Mouse (Mus musculus) T-cell, adult 2 months (primary cell): ENCODE data around the gene Ldha.

Experiments used
- DNase-seq: peaks from one replicate; pipeline ENCODE4 v3.0.0; 2022; ENCODE audit warnings: low spot score

Gene Ldha

DNA sequence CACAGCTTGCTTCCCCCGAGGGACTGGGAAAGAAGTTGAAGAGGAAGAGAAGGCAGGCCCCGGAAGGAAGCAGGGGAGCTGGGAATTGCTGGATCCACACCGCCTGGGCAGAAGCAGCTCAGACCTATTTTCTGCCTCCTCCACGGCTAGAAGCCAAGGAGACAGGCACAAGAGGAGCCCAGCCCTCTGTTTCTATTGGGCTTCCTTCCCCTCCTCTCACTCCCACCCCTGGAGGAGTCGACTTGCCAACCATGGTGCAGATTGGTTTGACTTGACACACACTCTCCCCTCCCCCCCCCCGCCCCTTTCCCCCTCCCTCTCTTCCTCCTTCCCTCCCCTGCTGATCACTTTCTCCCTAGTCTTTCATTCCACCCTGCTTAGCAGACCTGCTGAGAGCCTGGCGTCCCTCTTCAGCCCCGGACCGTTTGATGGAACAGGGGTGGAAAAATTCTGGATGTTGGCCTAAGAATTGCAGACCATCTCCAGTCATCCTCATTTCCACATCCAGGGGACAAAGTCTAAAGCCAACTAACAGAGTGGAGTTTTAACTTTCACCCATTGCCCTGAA is 3.1 kb upstream of the Ldha start:
- DNase-seq = no peak

DNA sequence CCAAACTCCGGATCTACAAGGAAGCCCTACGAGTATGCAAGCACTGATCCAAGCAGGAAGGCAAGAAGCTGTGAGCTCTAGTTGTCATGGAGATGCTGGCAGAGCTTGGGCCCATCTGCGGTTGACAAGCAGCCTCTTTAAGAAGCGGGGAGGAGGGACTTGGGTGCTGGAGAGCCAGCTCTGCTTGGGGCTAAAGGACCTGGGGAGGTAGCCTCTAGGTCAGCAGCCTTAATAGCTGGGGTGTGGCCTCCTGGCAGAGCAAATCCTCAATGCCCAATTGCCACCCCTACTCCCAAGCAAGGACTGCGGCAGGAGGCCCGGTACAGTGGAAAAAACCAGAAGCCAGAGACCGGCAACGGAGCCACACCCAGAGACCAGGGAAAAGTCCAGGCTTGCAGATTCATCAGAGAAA is 2.4 kb upstream of the Ldha start:
- DNase-seq = peak; percentile 79

DNA sequence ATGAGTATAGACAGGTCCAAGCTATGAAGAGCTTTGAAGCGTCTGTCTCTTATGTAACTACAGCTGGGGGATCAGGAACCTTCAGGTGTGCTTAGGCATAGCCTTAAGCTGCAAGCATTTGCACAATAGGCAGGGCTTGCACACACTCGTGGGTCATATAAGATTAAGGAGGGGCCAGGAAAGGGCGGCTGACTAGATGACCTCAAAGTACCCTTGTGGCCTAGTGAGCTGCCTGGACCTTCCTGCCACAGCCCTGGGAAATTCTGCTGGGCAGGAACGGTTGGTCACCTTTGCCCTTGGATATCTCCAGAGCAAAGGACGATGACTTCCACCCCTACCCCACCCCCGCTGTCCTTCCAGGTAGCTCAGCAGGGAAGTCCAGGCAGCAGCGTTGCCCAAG is 1.8 kb upstream of the Ldha start:
- DNase-seq = no peak

DNA sequence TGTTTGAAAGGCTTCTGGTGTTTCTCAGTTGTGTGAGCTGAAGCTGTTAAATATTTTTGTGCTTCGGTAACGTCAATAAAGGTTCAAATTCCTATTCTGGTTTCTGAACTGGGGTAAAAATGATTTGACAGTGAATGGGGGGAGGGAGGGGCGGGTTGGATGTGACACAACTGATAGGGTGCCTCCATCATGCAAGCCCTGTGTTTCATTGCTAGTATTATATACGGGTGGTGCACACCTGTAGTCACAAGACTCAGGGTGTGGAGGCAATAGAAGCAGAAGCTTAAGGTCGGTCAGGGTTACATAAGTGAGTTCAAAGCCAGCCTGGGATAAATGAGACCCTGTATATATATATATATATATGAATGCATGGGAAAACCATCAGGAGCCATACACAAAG is 1.4 kb upstream of the Ldha start:
- no peak for DNase-seq

DNA sequence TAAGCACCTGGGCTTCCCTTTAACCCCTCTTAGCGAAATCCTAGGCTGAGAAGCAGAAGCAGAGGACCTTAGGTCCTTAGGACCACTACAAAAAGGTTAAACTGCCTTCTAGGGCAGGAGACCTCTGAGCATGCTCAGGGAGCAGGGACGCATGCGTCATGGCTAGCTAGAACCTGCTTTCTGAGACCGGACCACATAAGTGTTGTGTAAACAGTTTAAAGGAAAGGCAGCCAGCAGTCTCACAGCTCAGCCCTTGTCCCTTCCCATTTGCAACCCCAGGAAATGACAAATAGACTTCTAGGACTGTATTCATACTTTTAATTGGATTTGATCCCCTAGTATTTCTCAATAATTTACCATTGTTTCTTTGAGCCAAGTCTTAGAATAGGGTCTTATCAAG is 949 bp upstream of the Ldha start:
- DNase-seq = no peak

DNA sequence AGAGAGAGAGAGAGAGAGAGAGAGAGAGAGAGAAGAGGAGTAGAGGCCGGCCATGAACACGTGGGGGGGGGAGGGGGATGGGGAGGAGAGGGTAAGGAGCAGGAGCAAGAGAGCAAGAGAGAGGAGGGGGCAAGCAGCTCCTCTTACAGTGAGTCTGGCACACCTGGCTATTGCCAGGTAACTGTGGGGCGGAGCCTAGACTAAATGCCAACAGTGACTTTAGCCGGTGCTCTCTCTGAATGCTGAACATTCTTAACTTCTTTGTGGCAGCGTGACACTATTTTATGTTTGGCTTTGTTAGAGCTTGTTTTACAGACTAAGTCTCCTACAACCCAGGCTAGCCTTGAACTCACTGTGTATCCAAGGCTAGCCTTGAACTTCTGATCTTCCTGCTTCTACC is 1.0 kb downstream of the Ldha start:
- DNase-seq = no peak

DNA sequence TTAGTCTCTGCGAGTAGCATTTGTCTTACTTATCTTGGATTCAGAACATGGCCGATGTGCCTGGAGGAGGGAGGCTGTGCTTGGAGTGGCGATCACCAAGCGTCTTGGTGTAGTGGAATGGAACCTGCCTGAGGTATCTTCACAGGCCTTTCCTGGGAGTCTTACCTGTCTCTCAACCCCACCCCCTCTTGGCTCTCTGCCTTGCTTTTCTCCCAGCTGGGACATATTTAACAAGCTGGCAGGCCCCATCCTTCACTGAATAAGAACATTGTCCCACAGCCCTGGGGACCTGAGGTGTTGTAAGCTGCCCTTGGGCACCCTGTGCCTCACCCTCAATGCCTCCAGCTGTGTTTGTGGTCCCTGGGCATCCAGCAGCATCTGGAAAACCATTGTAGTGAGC is 2.3 kb downstream of the Ldha start:
- no peak for DNase-seq

DNA sequence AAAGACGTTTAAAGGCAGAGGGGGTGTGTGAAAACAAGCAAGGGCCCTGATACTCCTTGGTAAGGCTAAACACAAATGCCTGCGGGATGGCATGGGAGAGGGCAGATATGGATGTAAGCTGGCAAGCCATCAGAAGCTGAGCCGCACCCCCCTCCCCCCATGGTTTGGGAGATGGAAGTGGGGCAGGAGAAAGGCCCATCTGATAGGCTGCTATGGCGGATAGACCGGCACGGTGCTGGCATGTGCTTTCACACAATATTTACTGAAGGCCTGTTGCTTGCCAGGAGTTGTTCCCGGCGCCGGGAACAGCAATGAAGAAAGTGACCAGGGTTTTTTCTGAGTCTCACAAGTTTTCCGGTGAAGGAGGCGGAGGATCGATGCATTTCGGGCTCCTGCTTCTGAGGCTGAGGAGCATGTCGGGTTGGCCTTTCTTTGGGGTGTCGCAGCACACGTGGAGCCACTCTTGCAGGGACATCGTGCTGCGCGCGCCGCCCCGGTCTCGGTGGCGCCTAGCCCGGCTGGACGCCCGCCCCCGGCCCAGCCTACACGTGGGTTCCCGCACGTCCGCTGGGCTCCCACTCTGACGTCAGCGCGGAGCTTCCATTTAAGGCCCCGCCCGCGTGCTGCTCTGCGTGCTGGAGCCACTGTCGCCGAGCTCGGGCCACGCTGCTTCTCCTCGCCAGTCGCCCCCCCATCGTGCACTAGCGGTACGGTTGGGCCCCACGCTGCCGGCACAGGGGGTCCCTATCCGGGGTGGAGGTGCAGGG is 4.1 kb downstream of the Ldha start:
- peak; percentile 88 for DNase-seq

DNA sequence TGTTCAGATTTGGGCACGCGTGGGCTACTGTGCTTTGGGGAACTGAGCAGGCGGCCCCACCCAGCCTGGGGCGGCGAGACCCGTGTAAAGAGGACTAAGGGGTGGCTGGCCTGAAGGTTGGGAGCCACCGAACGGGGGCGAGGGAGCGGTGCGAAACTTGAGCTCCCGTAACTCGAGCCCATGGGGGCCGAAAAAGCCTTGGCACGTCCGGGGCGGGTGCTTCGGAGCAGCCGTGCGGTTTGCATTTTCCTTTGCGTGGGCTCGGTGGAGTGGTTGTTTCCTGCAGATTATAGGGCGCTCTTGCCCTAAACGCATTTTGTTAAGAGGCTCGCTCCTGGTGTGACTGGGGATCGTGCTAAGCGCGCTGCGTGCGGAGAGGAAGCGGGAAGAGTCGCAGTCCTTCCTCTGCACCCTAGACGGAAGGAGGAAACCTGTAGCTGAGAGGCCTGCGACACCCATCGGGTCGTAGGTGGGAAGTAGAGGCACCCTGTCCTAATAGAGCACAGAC is 4.8 kb downstream of the Ldha start:
- DNase-seq = peak; percentile 59

DNA sequence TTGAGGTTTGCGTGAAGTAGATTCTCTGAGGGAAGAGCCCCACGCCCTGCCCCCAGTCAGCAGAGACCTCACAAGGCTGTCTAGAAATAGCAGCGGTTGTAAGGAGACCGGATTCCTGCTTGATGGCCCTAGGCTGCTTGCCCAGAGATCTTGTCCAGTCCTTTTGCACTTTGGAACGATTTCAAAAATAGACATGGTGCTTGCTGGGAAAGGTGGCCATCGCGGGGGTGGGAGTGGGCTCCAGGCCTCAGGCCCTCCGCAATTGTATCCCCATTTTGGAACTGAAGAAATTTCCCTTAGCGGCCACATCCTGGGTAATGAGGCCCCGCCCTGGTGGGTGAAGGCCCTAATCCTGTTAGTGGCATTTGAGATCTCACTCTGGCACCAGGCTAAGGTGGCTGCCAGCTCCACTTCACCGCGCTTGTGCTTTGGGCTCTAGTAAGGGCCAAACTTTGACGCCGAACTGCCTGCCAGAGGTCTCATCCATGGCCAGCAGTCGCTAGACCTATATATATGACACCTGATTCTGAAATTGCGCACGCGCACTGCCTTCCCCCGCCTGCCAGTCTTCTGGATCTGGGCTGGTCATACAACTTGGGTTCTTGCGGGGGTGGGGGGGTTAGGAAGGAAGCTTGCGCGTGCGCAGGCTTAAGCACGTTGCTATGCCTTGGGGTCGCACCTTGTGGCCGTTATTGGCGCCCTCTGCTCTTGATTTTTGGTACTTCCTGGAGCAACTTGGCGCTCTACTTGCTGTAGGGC is 5.4 kb downstream of the Ldha start:
- DNase-seq = peak; percentile 66

DNA sequence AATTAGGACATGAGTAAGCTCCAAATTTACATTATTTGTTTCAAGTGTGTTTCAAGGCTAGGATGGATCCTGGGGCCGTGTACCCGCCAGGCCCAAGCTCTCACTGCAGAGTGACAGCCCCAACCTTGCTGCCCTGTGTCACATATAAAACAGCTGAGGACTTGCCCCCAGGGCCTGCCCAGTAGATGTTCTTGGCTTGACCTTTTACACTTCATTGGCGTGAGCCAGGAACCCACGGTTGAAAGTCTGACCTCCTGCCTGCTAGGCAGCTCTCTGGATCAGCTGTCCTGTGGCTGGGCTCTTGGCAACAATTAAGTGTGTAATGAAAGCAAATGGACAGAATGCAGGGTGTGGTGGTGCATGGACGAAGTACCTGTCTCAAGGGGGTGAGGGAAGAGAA is 8.0 kb downstream of the Ldha start:
- no peak for DNase-seq

DNA sequence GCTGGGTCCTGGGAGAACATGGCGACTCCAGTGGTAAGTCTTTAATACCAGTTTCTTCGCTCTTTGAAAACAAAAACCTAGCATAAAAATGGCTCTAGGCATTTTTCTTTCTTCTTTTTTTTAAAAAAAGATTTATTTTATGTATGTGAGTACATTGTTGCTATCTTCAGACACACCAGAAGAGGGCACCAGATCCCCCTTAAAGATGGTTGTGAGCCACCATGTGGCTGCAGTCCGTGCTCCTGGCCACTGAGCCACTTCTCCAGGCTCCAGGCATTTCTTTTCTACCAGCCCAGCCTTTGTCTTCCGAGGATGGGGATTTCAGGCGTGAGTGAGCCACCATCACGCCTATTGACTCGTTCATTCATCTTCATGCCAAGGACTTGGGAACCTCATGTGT is 9.8 kb downstream of the Ldha start:
- DNase-seq = no peak

DNA sequence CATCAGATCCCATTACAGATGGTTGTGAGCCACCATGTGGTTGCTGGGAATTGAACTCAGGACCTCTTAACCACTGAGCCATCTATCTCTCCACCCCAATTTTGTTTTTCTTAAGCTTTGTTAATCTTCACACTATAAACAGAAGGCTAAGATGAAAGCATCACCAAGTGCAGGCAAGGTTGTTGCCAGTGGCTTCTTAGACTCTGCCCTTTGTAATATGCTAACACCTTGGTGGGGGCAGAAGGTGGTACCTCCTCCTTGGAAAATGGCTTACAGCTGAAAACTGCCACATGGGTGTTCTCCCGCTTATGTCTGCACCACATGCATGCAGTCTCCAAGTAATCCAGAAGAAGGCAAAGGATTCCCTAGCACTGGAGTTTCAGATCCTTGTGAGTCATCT is 11.4 kb downstream of the Ldha start:
- no peak for DNase-seq

DNA sequence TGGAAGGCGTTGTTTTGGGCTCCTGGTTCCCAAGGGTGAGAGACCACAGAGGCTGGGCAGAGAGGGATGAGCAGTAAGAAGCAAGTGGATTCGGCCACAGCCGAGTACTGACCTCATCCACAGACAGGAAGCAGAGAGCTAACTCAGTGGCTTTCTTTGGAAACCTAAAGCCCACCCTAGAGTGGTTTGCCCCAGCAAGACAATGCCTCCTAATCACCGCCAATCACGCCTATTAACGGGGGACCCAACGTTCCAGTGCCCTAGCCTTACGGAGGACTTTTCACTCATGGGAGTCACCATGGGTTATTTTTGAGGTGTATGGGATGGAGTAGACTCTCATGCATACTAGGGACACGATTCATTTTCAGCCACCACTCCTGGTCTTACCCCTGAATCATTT is 12.1 kb downstream of the Ldha start:
- DNase-seq = no peak

DNA sequence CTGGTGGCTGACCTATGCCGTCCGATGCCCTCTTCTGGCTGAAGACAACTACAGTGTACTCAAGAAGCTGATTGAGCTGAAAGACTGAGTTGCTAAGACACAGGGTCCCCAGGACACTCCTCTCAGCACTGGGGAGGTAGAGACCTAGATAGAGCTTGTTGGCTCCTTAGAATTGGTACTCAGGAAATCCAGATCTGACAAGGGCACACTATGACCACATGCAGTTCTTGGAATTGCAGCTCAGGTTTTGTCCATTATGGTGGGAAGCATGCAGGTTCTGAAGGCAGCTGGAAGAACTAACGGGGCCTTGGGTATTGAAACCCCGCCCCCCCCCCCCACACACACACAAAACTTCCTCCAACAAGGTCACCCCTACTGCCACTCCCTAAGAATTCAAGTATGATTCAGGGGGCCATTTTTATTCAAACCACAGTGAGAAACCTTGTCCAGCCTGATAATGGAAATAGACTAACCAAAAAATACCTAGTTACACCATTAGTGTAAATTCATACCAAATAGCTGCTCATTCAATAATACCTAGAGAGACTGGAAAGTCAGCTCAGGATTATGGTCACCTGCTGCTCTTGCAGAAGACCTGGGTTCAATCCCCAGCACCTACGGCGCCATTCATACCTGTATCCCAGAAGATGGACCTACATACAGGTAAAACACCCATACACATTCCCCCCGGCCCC is 14.7 kb downstream of the Ldha start:
- DNase-seq = no peak

DNA sequence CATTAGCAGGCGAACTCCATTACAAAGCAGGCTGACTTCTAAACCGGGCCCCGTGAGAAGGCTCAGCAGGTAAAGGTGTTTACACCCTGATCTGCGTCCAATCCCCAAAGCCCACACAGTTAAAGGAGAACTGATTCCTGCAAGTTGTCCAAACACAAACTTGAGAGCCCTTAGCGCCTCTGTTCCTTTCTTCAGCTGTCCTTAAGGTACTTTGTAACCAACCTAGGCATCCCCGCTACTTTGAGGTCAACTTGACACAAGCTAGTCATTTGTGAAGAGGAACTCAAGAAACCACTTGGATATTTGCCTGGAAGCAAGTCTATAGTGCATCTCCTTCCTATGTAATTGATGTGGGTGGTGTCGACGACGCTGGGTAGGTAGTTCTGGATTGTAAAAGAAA is 16.2 kb downstream of the Ldha start:
- no peak for DNase-seq

DNA sequence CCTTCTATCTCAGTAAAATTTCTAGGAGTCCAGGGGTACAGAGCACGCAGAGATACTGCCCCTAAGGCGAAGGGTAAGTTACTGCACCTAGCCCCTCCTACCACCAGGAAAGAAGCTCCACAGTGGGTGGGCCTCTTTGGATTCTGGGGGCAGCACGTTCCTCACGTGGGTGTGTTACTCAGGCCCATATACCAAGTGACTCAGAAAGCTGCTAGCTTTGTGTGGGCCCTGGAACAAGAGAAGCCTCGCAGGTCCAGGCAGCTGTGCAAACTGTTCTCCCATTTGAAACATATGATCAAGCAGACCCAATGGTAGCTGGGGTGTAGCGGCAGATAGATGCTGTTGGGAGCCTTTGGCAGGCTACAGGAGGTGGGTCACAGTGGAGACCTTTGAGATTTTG is 17.8 kb downstream of the Ldha start:
- DNase-seq = no peak

DNA sequence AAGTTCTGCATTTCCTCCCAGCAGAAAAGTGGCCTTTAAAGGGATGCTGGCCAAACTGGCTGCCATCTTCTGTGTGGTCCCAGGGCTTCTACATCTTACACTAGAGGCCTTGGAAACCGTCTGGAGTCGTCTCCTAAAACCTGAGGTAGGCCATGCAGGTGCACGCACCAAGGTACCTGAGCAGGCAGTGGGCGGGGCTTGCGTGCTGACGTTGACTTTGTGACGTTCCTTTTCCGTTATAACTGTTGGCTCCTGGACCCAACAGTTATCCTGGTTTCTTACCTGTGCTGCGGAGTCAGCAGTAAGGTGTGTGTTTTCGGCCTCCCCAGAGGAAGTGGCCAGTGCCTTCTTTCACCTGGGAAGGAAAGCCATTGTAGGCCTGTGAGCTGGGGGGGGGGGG is 19.7 kb downstream of the Ldha start, which contains the start of gene Ldhc:
Gene Ldhc, plus strand, starts transcription at position 208 of the 400 bp plus-strand sequence.
- no peak for DNase-seq

DNA sequence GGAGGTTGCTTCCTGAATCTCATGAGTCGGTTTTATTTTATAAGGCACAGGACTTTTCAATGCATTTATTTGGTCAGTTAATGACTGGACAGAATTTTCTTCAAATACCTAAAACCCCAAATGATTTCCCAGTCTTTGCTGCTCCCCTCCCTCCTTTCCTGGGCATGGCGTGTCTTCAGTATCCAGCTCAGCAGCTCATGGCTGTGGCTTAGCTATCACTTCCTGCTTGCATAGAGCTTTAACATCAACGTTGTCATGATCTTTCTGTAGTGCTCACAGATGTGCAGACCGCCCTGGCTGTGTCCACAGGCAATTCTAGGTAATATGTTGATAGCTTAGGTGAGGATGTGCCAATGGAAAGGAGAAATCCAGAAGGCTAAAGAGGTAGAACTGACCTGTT is 30.7 kb downstream of the Ldha start:
- DNase-seq = no peak

DNA sequence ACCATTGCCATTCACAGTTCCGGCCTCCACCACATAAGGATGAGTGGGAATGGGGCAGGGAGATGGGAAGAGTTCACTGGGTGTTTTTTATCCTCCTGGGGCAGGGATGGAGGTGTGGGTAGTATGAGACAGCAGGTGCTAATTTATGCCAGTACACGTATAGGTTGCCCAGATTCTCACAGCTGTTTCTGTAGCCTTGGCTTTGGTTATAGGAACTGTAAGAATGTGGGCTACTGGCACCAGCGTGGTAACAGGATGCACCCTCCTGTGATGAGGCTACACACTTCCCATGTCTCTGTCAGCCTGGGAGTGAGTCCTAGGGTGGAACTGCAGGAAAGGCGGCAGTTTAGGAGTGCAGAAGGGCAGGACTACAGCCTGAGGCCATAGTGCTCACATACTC is 35.6 kb downstream of the Ldha start:
- no peak for DNase-seq

DNA sequence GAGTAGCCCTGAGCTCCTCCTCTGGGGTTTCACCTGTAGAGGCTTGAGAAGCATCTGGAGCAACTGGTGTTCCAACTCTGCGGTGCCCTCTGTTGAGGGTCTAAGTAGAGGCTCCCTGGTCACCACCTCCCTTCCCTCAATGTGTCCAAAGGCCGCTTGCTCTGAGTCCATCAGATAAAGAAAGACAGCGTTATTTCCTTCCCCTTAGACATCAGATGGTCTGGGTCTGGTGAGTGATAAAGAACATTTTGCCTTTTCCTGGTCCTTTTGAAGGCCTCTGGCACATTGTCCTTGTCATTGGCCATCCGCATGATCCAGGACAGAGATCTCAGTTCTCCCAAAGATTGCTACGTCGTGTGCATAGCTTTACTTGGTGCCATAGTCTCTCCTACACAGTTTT is 36.0 kb downstream of the Ldha start:
- no peak for DNase-seq

DNA sequence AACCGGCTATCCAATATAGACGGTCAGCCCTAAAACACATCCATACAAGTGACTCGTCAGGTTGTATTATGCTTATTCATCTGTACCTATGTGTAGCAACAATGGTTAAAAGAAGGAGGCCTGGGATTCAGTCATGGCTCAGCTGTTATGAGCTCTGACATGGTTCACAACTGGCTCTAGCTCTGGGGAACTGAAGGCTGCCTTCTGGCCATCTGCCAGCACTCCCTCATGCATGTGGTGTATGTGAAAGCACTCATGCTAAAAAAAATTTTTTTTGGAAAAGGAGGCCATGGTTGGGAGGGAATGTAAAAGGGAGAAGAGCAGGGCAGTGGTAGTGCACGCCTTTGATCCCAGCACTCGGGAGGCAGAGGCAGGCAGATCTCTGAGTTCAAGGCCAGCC is 38.6 kb downstream of the Ldha start:
- DNase-seq = no peak

DNA sequence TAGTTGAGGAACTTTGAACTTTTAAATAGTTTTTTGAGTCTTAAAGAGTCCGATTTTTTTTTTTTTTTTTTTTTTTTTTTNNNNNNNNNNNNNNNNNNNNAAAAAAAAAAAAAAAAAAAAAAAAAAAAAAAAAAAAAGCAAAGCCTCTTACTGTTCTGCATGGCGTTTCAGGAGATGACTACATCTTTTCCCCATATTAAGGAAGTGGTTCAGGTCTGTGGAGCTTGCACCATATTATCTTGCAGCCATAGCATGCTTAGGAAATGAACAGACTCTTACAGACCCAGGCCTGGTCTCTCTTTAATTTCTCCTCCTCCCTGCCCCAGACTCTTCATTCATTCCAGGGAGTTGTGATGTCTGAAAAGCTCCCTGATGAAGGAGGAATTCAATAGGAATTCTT is 39.7 kb downstream of the Ldha start:
- DNase-seq = no peak
